Mouse (Mus musculus) liver, postnatal 0 days (tissue): Measurements from ENCODE around the gene Nlgn2.

ENCODE experiments used
- CTCF ChIP-seq: sonication (generic); IDR thresholded peaks from 2 replicates; pipeline ENCODE4 v1.5.1; 2016; ENCODE audit warnings: antibody characterized with exemption, low read depth
- EP300 ChIP-seq: IDR thresholded peaks from 2 replicates; pipeline ENCODE4 v1.6.1; 2016; ENCODE audit warnings: antibody characterized with exemption, low read depth, mild to moderate bottlenecking

DNA sequence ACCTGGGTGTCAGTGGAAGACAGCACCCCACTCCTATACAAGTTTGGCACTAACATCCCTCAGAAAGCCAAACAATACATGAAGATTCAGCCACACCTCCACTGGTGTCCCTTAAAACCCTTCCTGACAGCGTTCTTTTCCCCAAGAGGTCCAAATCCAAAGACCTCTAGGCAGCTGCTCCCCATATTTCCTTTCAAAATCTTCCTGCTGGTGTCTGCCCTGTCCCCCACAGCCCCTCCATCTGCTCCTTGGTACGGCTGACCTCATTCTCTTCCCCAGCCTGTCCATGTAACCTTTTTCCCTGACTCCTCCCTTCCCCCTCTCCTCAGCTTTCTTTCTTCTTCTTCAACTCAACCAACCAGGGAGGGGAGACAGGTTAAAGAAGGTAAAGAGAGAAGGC is 14.1 kb downstream of the Nlgn2 start:
- TF ChIP-seq CTCF, result no peak
- TF ChIP-seq EP300, result no peak
